Mouse (Mus musculus) gastrocnemius, adult 2 months (tissue): Measurements from ENCODE around the gene Serinc2. TPM values are rescaled to one million over a fixed set of nuclear protein-coding genes. Genes with fewer than 3 reads are reported as not detected.

Source experiments
- DNase-seq: peaks from one replicate; pipeline ENCODE4 v3.0.0; 2022
- H3K27ac ChIP-seq: fragments of 200-600 bp; 2 replicates; pipeline ENCODE4 v1.8.1; 2022; ENCODE audit warnings: mild to moderate bottlenecking
- H3K4me3 ChIP-seq: fragments of 200-600 bp; 2 replicates; pipeline ENCODE4 v1.8.1; 2022; ENCODE audit warnings: mild to moderate bottlenecking, moderate library complexity
- CTCF ChIP-seq: fragments of 200-600 bp; IDR thresholded peaks from 2 replicates; pipeline ENCODE4 v1.8.1; 2022; ENCODE audit warnings: antibody characterized with exemption, mild to moderate bottlenecking, moderate library complexity
- intact Hi-C: fragments of 180-260 bp; cut with DNase I; formaldehyde crosslinking; loops from one replicate; pipeline ENCODE4 v1.15.1; 2025
- long read RNA-seq, 2 experiments: library from polyadenylated mRNA; stranded (forward); transcript quantifications; one replicate each; pipeline ENCODE4 v2.0.0; 2021
- total RNA-seq, 2 experiments: library from RNA; stranded (reverse); gene quantifications; 2 replicates each; pipeline ENCODE4 v1.2.3; 2021

Serinc2 gene
- 10 to 100 TPM; 48.0 to 70.7 TPM for total RNA-seq
- long read RNA-seq, experiment 1, transcript Serinc2-203 (10 exons, 1,881 nt), result minor isoform, 40 of 96 reads
- long read RNA-seq, experiment 1, transcript Serinc2-201 (10 exons, 1,878 nt), result major isoform, 46 of 96 reads
- long read RNA-seq, experiment 1, partial matches to known transcripts, result 0 of 96 reads
- long read RNA-seq, experiment 1, other reads (novel, unspliced or antisense), result 10 of 96 reads
- long read RNA-seq, experiment 2, transcript Serinc2-201 (10 exons, 1,878 nt), result major isoform, 53 of 124 reads
- long read RNA-seq, experiment 2, transcript Serinc2-203 (10 exons, 1,881 nt), result major isoform, 53 of 124 reads
- long read RNA-seq, experiment 2, partial matches to known transcripts, result 2 of 124 reads
- long read RNA-seq, experiment 2, other reads (novel, unspliced or antisense), result 16 of 124 reads

DNA sequence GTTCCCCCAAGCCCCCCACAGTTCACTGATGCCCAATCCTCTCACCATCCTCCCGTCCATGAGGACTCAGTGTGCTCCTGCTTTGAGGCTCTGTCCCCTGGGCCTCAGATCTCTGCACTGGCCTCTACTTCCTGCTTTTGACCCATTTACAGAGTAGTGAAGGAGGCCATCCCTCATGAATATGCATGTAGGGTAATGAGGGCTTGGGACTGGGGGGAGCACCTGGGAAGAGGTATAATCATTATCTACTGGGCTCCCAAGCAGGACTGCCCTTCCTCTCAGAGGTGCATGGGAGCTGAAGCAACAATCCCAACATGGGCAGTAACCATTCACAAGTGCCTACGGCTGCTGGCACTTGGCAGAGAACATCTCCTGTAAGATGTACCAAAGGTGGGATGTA, at the start of gene Serinc2:
Serinc2 (minus strand) TSS at position 101 of the 400 bp plus-strand sequence.
- intact Hi-C loops, result no loop called here
- DNase-seq, result no peak
- TF ChIP-seq CTCF, result no peak
- H3K4me3 ChIP-seq, result no peak within 1 kb of the TSS
- no peak within 1 kb of the TSS for H3K27ac ChIP-seq

DNA sequence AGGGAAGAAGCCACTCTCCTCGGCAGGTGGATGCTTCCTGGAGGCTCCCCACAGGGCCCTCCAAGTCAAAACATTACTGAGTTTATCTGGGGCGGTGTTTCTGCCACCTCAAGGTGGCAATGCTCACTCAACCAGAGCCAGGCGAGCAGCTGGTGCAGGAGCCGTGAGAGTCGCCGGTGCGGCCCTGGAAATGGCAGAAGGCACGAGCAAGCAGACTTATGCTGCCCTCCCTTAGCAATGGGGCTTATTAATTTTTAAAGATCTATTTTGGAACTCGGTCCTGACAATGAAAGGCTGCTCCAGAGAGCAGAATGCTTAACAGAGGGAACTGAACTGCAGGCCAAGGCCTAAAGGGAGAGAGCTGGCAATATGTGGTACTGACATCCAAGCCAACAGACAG, 48.4 kb upstream of the Serinc2 start:
- peak; percentile 13; the same call in 1 of the 2 replicates for TF ChIP-seq CTCF
- intact Hi-C loops, result no loop called here
- H3K4me3 ChIP-seq, result no peak overlapping the region
- peak overlapping the region; percentile 65 for H3K27ac ChIP-seq
- DNase-seq, result peak; percentile 34

DNA sequence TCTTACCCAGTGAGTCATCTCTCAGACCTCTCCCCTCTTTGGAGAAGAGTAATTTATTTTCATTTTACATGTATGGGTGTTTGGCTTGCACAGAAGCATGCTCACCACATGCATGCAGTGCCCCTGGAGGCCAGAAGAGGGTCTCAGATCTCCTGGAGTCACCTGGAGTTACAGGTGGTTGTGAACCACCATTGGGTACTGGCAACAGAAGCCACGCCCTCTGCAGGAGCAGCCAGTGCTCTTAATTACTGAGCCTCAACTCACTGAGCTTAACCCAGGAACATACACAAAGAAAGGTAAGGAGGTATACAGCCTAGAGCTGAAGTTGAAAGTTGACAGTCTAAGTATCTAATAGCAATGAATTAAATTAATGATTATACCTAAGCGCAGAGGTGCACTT, 46.4 kb upstream of the Serinc2 start:
- Histone ChIP-seq H3K27ac (no peak overlapping the region), H3K4me3 (no peak overlapping the region)
- peak; percentile 10 for DNase-seq
- intact Hi-C loops, result no loop called here
- TF ChIP-seq CTCF, result no peak

DNA sequence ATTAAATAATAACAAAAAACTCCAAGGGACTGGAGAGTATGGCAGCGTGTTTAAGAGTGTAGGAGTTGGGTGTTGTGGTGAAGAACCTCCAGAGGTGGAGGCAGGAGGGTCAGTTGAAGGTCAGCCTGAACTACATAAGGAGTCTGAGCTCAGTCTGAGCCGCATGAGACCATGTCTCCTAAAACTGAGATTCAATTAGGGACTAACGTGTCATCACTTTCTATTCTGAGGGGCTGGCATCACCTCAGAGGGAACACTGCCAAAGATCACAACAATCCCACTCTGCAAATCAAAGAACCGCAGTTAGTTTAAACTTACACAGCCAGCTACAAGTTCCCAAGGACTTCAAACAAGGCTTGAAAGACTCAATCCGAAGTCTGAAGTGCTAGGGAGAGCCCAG, 44.6 kb upstream of the Serinc2 start:
- H3K27ac ChIP-seq, result peak overlapping the region; percentile 79
- intact Hi-C loops, result no loop called here
- DNase-seq, result peak; percentile 57
- H3K4me3 ChIP-seq, result no peak overlapping the region
- TF ChIP-seq CTCF, result no peak

DNA sequence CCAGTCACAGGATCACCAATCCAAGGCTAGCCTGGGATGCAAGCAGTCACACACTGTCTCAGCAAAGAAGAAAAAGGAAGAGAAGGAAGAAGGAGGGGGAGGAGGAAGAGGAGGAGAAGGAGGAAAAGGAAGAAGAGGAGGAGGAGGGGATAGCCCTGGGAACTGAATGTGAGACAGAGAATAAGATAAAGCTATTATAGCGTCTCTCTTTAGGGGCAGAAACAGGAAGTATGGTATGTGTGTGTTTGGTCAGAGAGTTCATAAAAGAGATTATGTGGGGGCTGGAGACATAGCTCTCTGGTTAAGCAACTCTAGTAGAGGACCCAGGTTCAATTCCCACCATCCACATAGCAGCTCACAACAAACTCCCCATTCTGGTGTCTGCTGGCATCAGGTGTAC, 44.2 kb upstream of the Serinc2 start:
- TF ChIP-seq CTCF, result no peak
- Histone ChIP-seq H3K27ac (peak overlapping the region; percentile 79), H3K4me3 (no peak overlapping the region)
- DNase-seq, result no peak
- intact Hi-C loops, result no loop called here

DNA sequence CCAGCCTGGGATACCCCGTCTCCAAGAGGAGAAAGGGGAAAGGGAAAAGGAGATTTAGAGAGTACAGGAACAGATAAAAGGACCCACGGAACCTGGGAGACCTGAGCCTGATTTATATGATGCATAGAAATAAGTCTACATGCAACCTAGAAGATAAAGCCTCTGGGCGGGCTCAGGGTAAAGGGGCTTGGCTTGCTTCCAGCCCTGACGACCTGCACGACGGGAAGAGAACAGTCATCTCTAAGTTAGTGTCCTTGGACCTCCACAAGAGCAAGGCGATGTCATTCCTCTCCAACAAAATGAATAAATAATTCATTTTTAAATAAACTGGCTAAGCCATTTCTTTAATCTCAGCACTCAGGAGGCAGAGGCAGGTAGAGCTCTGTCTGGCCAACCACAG, 43.6 kb upstream of the Serinc2 start:
- Histone ChIP-seq H3K27ac (peak overlapping the region; percentile 79), H3K4me3 (no peak overlapping the region)
- peak; percentile 15 for DNase-seq
- intact Hi-C loops, result no loop called here
- TF ChIP-seq CTCF, result no peak

DNA sequence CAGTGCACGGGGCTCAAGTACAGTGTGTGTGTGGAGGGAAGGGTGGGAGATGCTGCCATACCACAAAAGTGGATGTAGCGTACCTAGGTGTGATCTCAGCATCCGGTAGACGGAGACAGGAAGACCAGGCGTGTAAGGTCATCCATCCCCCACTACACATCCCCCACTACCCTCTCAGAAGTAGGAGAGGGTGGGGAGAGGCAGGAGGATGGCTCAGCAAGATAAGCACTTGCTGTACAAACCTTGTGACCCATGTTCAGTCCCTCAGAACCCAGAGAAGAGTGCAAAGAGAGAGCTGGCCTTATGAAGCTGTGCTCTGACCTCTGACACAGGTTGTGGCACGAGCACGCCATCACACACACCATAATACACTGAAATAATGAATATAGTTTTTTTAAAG, 42.6 kb upstream of the Serinc2 start:
- H3K4me3 ChIP-seq, result no peak overlapping the region
- intact Hi-C loops, result no loop called here
- H3K27ac ChIP-seq, result no peak overlapping the region
- no peak for TF ChIP-seq CTCF
- DNase-seq, result peak; percentile 5

DNA sequence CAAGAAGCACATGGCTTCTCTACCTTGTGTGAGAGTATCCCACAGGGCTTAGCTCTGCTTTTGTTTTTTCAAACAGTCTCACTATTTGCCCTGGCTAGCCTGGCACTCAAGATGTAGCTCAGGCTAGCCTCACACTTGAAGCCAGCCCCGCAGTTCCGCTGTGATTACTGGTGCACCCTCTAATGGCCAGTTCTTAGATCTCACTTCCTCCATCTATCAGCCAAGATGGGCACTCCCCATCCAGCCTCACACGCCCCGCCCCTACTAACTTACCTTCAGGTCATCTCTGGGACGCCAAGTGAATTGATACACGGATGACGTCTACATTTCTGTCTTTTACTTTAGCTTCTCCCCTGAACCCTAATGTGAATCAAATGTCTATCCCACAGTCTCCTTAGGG, 40.6 kb upstream of the Serinc2 start:
- DNase-seq, result peak; percentile 17
- peak overlapping the region; percentile 79 for H3K27ac ChIP-seq
- intact Hi-C loops, result no loop called here

DNA sequence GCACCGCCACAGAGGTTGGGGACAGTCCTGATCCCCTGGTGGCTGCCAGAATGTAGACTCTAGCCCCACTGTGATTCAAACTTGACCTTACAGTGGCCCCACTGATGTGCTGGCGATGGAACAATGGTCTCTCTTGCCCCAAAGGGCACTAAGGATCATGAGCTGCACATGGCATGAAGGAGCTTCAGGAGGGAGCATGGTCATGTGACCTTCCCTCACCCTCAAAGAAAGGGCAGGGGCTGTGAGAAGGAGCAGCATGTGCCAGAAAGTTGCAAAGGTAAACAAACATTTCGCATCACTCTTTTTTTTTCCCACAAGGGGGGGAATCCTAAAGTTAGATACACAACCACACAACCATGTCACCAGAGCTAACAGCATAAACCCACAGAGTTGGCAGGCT, 39.1 kb upstream of the Serinc2 start:
- no peak for DNase-seq
- Histone ChIP-seq H3K27ac (peak overlapping the region; percentile 79), H3K4me3 (no peak overlapping the region)
- TF ChIP-seq CTCF, result no peak
- intact Hi-C loops, result no loop called here

More for the DNA sequence above, 40.6 kb upstream of the Serinc2 start:
- no peak overlapping the region for H3K4me3 ChIP-seq
- no peak for TF ChIP-seq CTCF

DNA sequence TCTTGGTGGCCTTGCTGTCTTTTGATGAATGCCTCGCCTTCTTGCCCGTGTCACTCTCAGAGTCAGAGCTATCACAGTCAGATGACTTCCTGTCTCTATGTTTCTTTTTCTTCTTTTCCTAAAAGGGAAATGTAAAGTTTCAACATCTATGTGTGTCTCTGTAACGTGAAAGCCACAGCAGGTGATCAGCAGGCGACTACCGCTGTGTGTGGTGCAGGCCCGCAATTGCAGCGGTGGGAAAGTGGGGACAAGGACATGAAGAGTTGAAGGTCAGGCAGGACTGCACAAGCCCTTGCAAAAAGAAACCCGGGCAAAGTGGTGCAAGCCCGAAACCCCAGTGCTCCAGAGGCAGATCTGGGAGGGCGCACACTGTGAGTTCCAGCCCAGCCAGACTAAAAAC, 37.7 kb upstream of the Serinc2 start:
- TF ChIP-seq CTCF, result no peak
- intact Hi-C loops, result no loop called here
- Histone ChIP-seq H3K27ac (no peak overlapping the region; the same call in 1 of the 2 replicates), H3K4me3 (no peak overlapping the region)
- peak; percentile 16 for DNase-seq

DNA sequence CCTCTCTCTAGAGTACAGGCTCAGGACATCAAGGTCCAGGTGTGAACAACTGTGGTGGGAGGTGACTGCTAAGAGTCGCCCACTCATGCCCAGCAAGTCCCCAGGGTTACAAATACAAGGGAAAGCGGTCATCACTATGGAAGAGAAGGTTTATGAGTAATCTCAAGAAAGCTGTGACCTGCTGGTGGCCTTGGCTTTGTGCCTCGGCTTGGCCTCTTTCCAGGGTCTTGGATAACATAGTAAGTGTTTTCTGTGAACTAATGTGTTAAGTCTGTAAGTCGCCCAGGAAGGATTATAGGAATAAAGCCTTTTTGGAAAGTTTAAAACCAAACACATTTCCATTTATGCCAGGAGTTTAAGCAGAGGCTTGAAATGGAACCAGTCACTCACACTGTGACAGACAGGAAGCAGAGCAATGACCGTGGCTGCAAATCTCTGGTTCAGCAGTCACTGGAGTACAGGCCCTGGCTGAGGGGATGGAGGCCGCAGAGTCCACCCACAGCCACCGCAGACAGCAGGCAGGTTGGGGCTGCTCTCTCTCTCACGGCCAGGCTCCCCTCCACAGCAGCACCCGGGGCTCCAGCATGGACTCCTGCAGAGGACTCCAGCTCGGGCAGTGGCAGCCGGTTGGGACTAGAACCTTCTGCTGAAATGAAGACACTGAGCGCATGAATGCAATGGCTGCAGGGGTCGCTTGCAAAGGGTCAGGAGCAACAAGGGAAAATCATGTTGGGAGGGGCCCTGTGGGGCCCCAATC, 36.9 kb upstream of the Serinc2 start:
- no peak for TF ChIP-seq CTCF
- peak; percentile 41 for DNase-seq
- Histone ChIP-seq H3K4me3 (no peak overlapping the region), H3K27ac (peak overlapping the region; percentile 35)
- intact Hi-C loops, result no loop called here

DNA sequence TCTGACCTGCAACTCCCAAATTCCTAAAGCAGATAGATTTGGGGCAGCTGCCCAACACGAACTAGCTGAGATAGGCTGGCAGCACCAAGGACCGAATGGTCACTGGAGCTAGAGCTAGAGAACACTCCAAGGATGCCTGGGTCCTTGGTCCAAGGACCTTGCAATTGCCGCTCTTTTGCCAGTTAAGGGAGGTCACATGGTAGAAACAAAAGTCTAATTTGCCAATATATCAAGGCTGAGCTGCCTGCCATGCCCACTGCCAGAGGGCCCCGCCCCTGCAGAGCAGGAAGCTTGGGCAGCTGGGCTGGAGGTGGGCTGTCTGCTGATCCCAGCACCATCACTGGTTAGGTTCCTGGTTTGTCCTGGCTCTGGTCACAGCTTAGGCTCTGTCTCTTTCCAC, 34.5 kb upstream of the Serinc2 start:
- H3K27ac ChIP-seq, result no peak overlapping the region
- intact Hi-C loops, result no loop called here
- TF ChIP-seq CTCF, result no peak
- H3K4me3 ChIP-seq, result no peak overlapping the region
- DNase-seq, result no peak

DNA sequence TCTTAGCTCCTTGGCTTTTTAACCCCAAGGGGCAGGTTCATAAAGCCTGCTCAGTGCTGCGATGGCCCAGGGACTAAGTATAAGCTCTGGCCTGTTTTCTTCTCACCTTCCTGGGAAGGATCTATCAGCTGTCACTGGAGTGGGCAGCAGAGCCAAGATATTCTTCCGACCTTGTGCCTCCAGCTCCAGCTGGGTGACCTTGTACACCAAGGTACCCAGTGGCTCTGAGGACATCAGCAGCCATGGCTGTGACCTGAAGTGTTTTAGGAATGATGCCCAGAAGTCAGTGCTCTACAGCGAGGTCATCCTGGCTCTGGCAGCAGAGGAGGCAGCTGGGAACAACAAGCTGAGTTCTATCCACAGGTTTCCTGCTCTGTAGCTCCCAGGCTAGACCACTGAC, 33.5 kb upstream of the Serinc2 start:
- Histone ChIP-seq H3K27ac (peak overlapping the region; percentile 95), H3K4me3 (peak overlapping the region; percentile 87; the same call in 1 of the 2 replicates)

More for the DNA sequence above, 33.5 kb upstream of the Serinc2 start:
- no peak for TF ChIP-seq CTCF
- intact Hi-C loops, result no loop called here
- DNase-seq, result peak; percentile 55
